Mouse (Mus musculus): ENCODE data around the gene Dgkz. TPM values are rescaled to one million over a fixed set of nuclear protein-coding genes. Genes with fewer than 3 reads are reported as not detected.

Dgkz gene
- total RNA-seq, 1 experiment from 2014 or later = 110 TPM

- no peak for ATAC-seq (replicated peaks; ENCODE audit: insufficient number of reproducible peaks, low FRiP score, low TSS enrichment, poor library complexity, severe bottlenecking)
These were observed 70.9 kb downstream of the Dgkz start for GRCm38 (mm10) chr2:91904618-91905307.

GRCm38 (mm10) chr2:91903171-91903925, 72.3 kb downstream of the Dgkz start:
- no peak for ATAC-seq (replicated peaks; ENCODE audit: insufficient number of reproducible peaks, low FRiP score, low TSS enrichment, poor library complexity, severe bottlenecking)

- ATAC-seq (replicated peaks; ENCODE audit: insufficient number of reproducible peaks, low FRiP score, low TSS enrichment, poor library complexity, severe bottlenecking) = no peak
These were observed 73.3 kb downstream of the Dgkz start for GRCm38 (mm10) chr2:91902336-91902735.

DNA sequence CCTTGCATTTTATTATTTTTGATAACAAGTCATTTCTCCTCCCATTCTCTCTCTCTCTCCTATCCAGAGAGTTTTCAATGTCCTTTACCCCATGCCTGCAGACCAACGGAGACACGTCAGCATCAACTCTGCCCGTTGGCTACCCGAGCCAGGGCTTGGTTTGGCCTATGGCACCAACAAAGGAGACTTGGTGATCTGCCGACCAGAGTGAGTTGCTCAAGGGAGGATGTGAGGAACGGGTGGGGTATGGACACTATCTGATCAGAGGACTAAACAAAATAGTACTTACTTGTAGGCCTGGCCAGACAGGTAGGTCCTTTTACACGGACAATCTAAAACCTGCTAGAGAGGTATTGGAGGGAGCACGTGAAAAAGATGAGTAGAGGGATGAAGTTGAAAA, 75.2 kb downstream of the Dgkz start:
- ATAC-seq (replicated peaks; ENCODE audit: insufficient number of reproducible peaks, low FRiP score, low TSS enrichment, poor library complexity, severe bottlenecking) = no peak

DNA sequence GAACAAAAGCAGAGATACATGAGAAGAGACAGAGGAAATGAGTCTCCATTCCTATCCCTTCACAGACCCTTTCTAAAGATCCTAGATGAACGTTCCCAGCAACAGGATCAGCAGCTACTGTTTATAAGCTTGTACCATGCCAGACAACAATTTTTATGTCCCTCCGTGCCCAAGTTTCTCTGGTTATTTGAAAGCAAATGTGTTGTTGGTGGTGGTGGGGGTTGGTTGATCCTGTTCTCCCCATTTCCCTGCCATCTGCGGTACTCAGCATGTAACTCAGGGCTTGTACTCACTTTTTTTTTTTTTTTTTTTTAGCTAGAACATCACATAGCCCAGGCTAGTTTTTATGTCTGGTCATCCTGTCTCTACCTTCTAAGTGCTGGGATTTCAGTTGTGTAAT, 76.5 kb downstream of the Dgkz start:
- ATAC-seq (replicated peaks; ENCODE audit: insufficient number of reproducible peaks, low FRiP score, low TSS enrichment, poor library complexity, severe bottlenecking) = no peak

- no peak for ATAC-seq (replicated peaks; ENCODE audit: insufficient number of reproducible peaks, low FRiP score, low TSS enrichment, poor library complexity, severe bottlenecking)
These were observed 77.7 kb downstream of the Dgkz start for GRCm38 (mm10) chr2:91897968-91898367.

DNA sequence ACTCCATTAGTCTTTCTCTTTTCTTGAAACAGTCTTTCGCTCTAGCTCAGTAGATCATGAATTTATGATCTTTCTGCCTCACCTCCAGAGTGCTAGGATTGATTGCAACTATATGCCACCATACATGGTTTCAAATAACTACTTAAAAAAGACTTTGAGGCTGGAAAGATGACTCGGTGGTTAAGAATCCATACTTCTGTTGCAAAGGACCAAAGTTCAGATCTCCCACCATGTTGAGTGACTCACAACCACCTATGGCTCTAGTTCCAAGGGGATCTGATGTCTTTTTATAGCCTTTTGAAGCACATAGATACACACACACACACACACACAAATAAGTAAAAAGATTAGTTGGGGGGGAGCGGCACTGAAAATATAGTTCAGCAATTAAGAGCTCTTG, 80.3 kb downstream of the Dgkz start:
- ATAC-seq (replicated peaks; ENCODE audit: insufficient number of reproducible peaks, low FRiP score, low TSS enrichment, poor library complexity, severe bottlenecking) = no peak

DNA sequence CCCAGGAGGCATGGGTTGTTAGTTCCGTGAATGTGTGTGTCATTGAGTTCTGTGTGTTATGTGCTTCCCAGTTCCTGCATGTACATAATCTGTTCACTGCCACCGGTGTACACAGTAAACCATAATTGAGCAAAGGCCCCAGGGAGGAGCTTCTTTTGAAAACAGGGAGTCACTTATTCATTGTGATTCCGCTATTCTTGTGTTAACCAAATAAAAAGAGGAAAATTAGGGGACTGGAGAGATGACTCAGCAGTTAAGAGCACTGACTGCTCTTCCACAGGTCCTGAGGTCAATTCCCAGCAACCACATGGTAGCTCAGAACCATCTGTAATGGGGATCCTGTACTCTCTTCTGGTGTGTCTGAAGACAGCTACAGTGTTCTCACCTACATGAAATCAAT, 80.9 kb downstream of the Dgkz start:
- ATAC-seq (replicated peaks; ENCODE audit: insufficient number of reproducible peaks, low FRiP score, low TSS enrichment, poor library complexity, severe bottlenecking) = no peak

- ATAC-seq (replicated peaks; ENCODE audit: insufficient number of reproducible peaks, low FRiP score, low TSS enrichment, poor library complexity, severe bottlenecking) = no peak
These were observed 91.0 kb downstream of the Dgkz start for GRCm38 (mm10) chr2:91884616-91885015.

- ATAC-seq (replicated peaks; ENCODE audit: insufficient number of reproducible peaks, low FRiP score, low TSS enrichment, poor library complexity, severe bottlenecking) = no peak
These were observed 91.7 kb downstream of the Dgkz start for GRCm38 (mm10) chr2:91883961-91884360.

Other genes with a start within 250 kb of the Dgkz start
- 18.2 to 32.2 TPM (median 24.0 TPM) in 3 replicates for gene Ambra1, start 245.7 kb downstream of the Dgkz start, total RNA-seq (2017)
- gene Chrm4, start 48.6 kb downstream of the Dgkz start, total RNA-seq (2017) = 0.29 TPM in 1 of 3 replicates, not detected in the others
- gene Mdk, start 43.6 kb downstream of the Dgkz start, total RNA-seq (2017) = 10.2 TPM in 1 of 3 replicates, not detected in the others
- gene Gm9821, start 30.2 kb downstream of the Dgkz start, total RNA-seq (2017) = 0.29 to 0.97 TPM (median 0.32 TPM) in 3 replicates
- gene Creb3l1, start 48.6 kb upstream of the Dgkz start, total RNA-seq (2017) = 0.78 TPM in 1 of 3 replicates, not detected in the others
- 96.6 to 144 TPM (median 103 TPM) in 3 replicates for gene Phf21a, start 117.3 kb upstream of the Dgkz start, total RNA-seq (2017)

Measured in monocyte, adult 5-6 weeks (primary cell).